Mouse (Mus musculus) intestine, postnatal 0 days (tissue): Measurements from ENCODE around the gene Zfp260. TPM values are rescaled to one million over a fixed set of nuclear protein-coding genes. Genes with fewer than 3 reads are reported as not detected.

Source experiments
- ATAC-seq: fragments of 200-750 bp; cut with Nextera tagmentation; 2 replicates; pipeline ENCODE4 v1.8.0; 2017; ENCODE audit warnings: mild to moderate bottlenecking, moderate TSS enrichment, moderate library complexity
- H3K27ac ChIP-seq: fragments of 300-500 bp; sonication (generic); 2 replicates; pipeline ENCODE4 v1.5.1; 2014; ENCODE audit warnings: mild to moderate bottlenecking, low read depth, low read length, moderate library complexity
- H3K27me3 ChIP-seq: fragments of 300-500 bp; sonication (generic); replicated peaks from 2 replicates; pipeline ENCODE4 v1.6.1; 2014; ENCODE audit warnings: low read length, mixed read lengths; ENCODE audit not compliant: control insufficient read depth, insufficient read depth
- H3K36me3 ChIP-seq: fragments of 300-500 bp; sonication (generic); 2 replicates; pipeline ENCODE4 v1.6.1; 2014; ENCODE audit warnings: mild to moderate bottlenecking, moderate library complexity; ENCODE audit not compliant: control insufficient read depth, insufficient read depth
- H3K4me1 ChIP-seq: fragments of 300-500 bp; sonication (generic); replicated peaks from 2 replicates; pipeline ENCODE4 v1.6.1; 2014; ENCODE audit warnings: antibody characterized with exemption, low read length, mixed read lengths; ENCODE audit not compliant: control insufficient read depth, insufficient read depth
- H3K4me2 ChIP-seq: fragments of 300-500 bp; sonication (generic); replicated peaks from 2 replicates; pipeline ENCODE4 v1.6.1; 2014; ENCODE audit warnings: low read depth, mild to moderate bottlenecking, moderate library complexity
- H3K4me3 ChIP-seq: fragments of 300-500 bp; sonication (generic); 2 replicates; pipeline ENCODE4 v1.5.1; 2014; ENCODE audit warnings: low read depth, low read length
- H3K9ac ChIP-seq: fragments of 300-500 bp; sonication (generic); 2 replicates; pipeline ENCODE4 v1.6.1; 2014; ENCODE audit warnings: mild to moderate bottlenecking, low read depth, low read length
- H3K9me3 ChIP-seq: fragments of 300-500 bp; sonication (generic); 2 replicates; pipeline ENCODE4 v1.6.1; 2016; ENCODE audit warnings: mixed run types; ENCODE audit not compliant: control insufficient read depth
- CTCF ChIP-seq: sonication (generic); IDR thresholded peaks from 2 replicates; pipeline ENCODE4 v1.5.1; 2016; ENCODE audit warnings: low read depth, mild to moderate bottlenecking, control low read depth, antibody characterized with exemption, moderate library complexity
- whole genome bisulfite sequencing: fragments of 180-500 bp; shearing (Covaris S2); extraction: QIAGEN DNeasy Blood & Tissue Kit; methylation state at CpG from one replicate; pipeline ENCODE4 v1.1.7; 2014; 5-methylcytosine and 5-hydroxymethylcytosine counted together
- polyA plus RNA-seq: library from polyadenylated mRNA; unstranded; fragments of >200 nt; fragmentation: Nextera tagmentation; extraction: Ambion mirVana; gene quantifications from 2 replicates; pipeline ENCODE4 v1.2.1, GENCODE M21; 2015

Zfp260 gene
- polyA plus RNA-seq, result 32.5 and 34.3 TPM in 2 replicates

GRCm38 (mm10) chr7:30094646-30095429 lies at the start of gene Zfp260:
Gene Zfp260 (plus strand): TSS chr7:30094777.
- H3K4me3 ChIP-seq, result peak within 1 kb of the TSS; percentile 73
- H3K4me2 ChIP-seq, result peak within 1 kb of the TSS; percentile 65
- peak within 1 kb of the TSS; percentile 88 for H3K27ac ChIP-seq
- peak within 1 kb of the TSS; percentile 79 for H3K9ac ChIP-seq
- under 1% methylated on average over 26 of the region's 26 CpGs for WGBS
- H3K27me3 ChIP-seq, result no peaks in the 10 kb centered on the region
- H3K36me3 ChIP-seq, result no peaks in the 10 kb centered on the region
- peak; percentile 24; the same call in 1 of the 2 replicates for TF ChIP-seq CTCF
- peak; percentile 80 for ATAC-seq
- 0 out of 2 replicates have a peak, but pooled peaks cover 4% of the 10 kb centered on the region for H3K4me1 ChIP-seq
- no peaks in the 10 kb centered on the region for H3K9me3 ChIP-seq

- no peaks in the 10 kb centered on the region for H3K9me3 ChIP-seq
- H3K9ac ChIP-seq, result no peak overlapping the region
- no peak overlapping the region for H3K27ac ChIP-seq
- H3K4me3 ChIP-seq, result no peak overlapping the region
- WGBS, result 95% methylated on average over 4 of the region's 4 CpGs
- H3K4me2 ChIP-seq, result no peak overlapping the region
- TF ChIP-seq CTCF, result no peak
- no peak for ATAC-seq
- no peaks in the 10 kb centered on the region for H3K27me3 ChIP-seq
- 0 out of 2 replicates have a peak, but pooled peaks cover 4% of the 10 kb centered on the region for H3K4me1 ChIP-seq
- H3K36me3 ChIP-seq, result no peaks in the 10 kb centered on the region
These were observed 46.5 kb upstream of the Zfp260 start for GRCm38 (mm10) chr7:30048126-30048525.

GRCm38 (mm10) chr7:30050882-30051548 lies 43.6 kb upstream of the Zfp260 start, which contains the start of gene Zfp14:
Gene Zfp14 (minus strand): TSS chr7:30051380.
- WGBS, result 0% methylated on average over 40 of the region's 40 CpGs
- H3K27ac ChIP-seq, result no peak within 1 kb of the TSS
- ATAC-seq, result peak; percentile 93
- H3K4me2 ChIP-seq, result peak within 1 kb of the TSS; percentile 95
- H3K27me3 ChIP-seq, result no peaks in the 10 kb centered on the region
- no peaks in the 10 kb centered on the region for H3K36me3 ChIP-seq
- H3K9ac ChIP-seq, result peak within 1 kb of the TSS; percentile 58
- TF ChIP-seq CTCF, result no peak
- peak within 1 kb of the TSS; percentile 65 for H3K4me3 ChIP-seq
- H3K9me3 ChIP-seq, result no peaks in the 10 kb centered on the region
- 0 out of 2 replicates have a peak, but pooled peaks cover 4% of the 10 kb centered on the region for H3K4me1 ChIP-seq

GRCm38 (mm10) chr7:30053591-30053990 lies 41.0 kb upstream of the Zfp260 start:
- Histone ChIP-seq H3K27me3 (no peaks in the 10 kb centered on the region), H3K9ac (no peak overlapping the region), H3K36me3 (peaks cover 12% of the 10 kb centered on the region), H3K4me1 (0 out of 2 replicates have a peak, but pooled peaks cover 4% of the 10 kb centered on the region), H3K4me3 (no peak overlapping the region), H3K9me3 (no peaks in the 10 kb centered on the region), H3K27ac (no peak overlapping the region), H3K4me2 (no peak overlapping the region)
- no peak for TF ChIP-seq CTCF
- no peak for ATAC-seq
- 10% methylated on average over 3 of the region's 3 CpGs for WGBS

- 86% methylated on average over 6 of the region's 6 CpGs for WGBS
- Histone ChIP-seq H3K4me3 (no peak overlapping the region), H3K27me3 (no peaks in the 10 kb centered on the region), H3K4me2 (no peak overlapping the region), H3K9ac (no peak overlapping the region), H3K36me3 (peaks cover 24% of the 10 kb centered on the region), H3K27ac (no peak overlapping the region), H3K4me1 (no peaks in the 10 kb centered on the region), H3K9me3 (no peaks in the 10 kb centered on the region)
- TF ChIP-seq CTCF, result no peak
- ATAC-seq, result no peak
These were observed 34.2 kb upstream of the Zfp260 start for GRCm38 (mm10) chr7:30060341-30060740.

GRCm38 (mm10) chr7:30062478-30062877 lies 32.1 kb upstream of the Zfp260 start:
- H3K36me3 ChIP-seq, result peaks cover 12% of the 10 kb centered on the region; the same call in 1 of the 2 replicates
- no peaks in the 10 kb centered on the region for H3K9me3 ChIP-seq
- ATAC-seq, result no peak
- WGBS, result 83% methylated on average over 5 of the region's 5 CpGs
- H3K27me3 ChIP-seq, result no peaks in the 10 kb centered on the region
- H3K27ac ChIP-seq, result no peak overlapping the region
- H3K4me1 ChIP-seq, result no peaks in the 10 kb centered on the region
- peak; percentile 59 for TF ChIP-seq CTCF
- no peak overlapping the region for H3K4me2 ChIP-seq
- no peak overlapping the region for H3K9ac ChIP-seq
- no peak overlapping the region for H3K4me3 ChIP-seq
